Mouse (Mus musculus) MEL (cell line): Measurements from ENCODE around the gene Dap. TPM values are rescaled to one million over a fixed set of nuclear protein-coding genes. Genes with fewer than 3 reads are reported as not detected.

Experiments used
- DNase-seq: peaks from one replicate; pipeline ENCODE4 v3.0.0; 2011; ENCODE audit warnings: low read depth, low spot score
- H3K27ac ChIP-seq: 2 replicates; pipeline ENCODE4 v1.5.1; 2012; ENCODE audit warnings: low read depth, mild to moderate bottlenecking, control low read depth, low read length, moderate library complexity; ENCODE audit not compliant: control insufficient read depth
- H3K27me3 ChIP-seq, 2 experiments: fragments of 150-350 bp in 1 of 2; sonication (generic) in 1 of 2; 2 replicates each; pipeline ENCODE4 v1.6.1; 2012; ENCODE audit warnings: low read length in 2 of 2, mild to moderate bottlenecking in 2 of 2, improper control_type of control experiment in 1 of 2, moderate library complexity in 1 of 2; ENCODE audit not compliant: insufficient read depth in 2 of 2, control insufficient read depth in 1 of 2
- H3K36me3 ChIP-seq, 2 experiments: 2 replicates each; pipeline ENCODE4 v1.6.1; 2012 to 2014; ENCODE audit warnings: low read length in 2 of 2, improper control_type of control experiment in 1 of 2, inconsistent platforms in 1 of 2, mild to moderate bottlenecking in 1 of 2; ENCODE audit not compliant: insufficient read depth in 2 of 2, control insufficient read depth in 1 of 2
- H3K4me1 ChIP-seq, 2 experiments: fragments of 150-350 bp in 1 of 2; sonication (generic) in 1 of 2; 2 replicates each; pipeline ENCODE4 v1.6.1; 2012; ENCODE audit warnings: low read length in 2 of 2, improper control_type of control experiment in 1 of 2, mild to moderate bottlenecking in 1 of 2; ENCODE audit not compliant: insufficient read depth in 2 of 2, control insufficient read depth in 1 of 2
- H3K4me3 ChIP-seq, 2 experiments: fragments of 150-350 bp in 1 of 2; sonication (generic) in 1 of 2; 2 replicates each; pipeline ENCODE4 v1.5.1; 2012; ENCODE audit warnings: low read depth in 2 of 2, low read length in 2 of 2, mild to moderate bottlenecking in 2 of 2, moderate library complexity in 2 of 2, control low read depth in 1 of 2, improper control_type of control experiment in 1 of 2; ENCODE audit not compliant: control insufficient read depth in 1 of 2, insufficient read depth in 1 of 2
- H3K79me2 ChIP-seq: 2 replicates; pipeline ENCODE4 v1.6.1; 2012; ENCODE audit warnings: mild to moderate bottlenecking, low read length, moderate library complexity; ENCODE audit not compliant: control insufficient read depth, poor library complexity, insufficient read depth
- H3K9ac ChIP-seq: 2 replicates; pipeline ENCODE4 v1.6.1; 2012; ENCODE audit warnings: low read depth, mild to moderate bottlenecking, control low read depth, low read length, moderate library complexity; ENCODE audit not compliant: control insufficient read depth, poor library complexity, severe bottlenecking
- H3K9me3 ChIP-seq: fragments of 150-350 bp; sonication (generic); replicated peaks from 2 replicates; pipeline ENCODE4 v1.6.1; 2012; ENCODE audit warnings: mild to moderate bottlenecking, low read length, improper control_type of control experiment, moderate library complexity; ENCODE audit not compliant: insufficient read depth
- BHLHE40 ChIP-seq: IDR thresholded peaks from 2 replicates; pipeline ENCODE4 v1.6.1; 2012; ENCODE audit warnings: low read depth, mild to moderate bottlenecking, inconsistent platforms, low read length, improper control_type of control experiment, borderline replicate concordance
- CHD1 ChIP-seq: IDR thresholded peaks from 2 replicates; pipeline ENCODE4 v1.6.1; 2012; ENCODE audit warnings: low read depth, mild to moderate bottlenecking, inconsistent platforms, low read length, improper control_type of control experiment
- CHD2 ChIP-seq: IDR thresholded peaks from 2 replicates; pipeline ENCODE4 v1.6.1; 2011; ENCODE audit warnings: low read length, improper control_type of control experiment
- CTCF ChIP-seq, 3 experiments: IDR thresholded peaks in 2 of 3; conservative IDR thresholded peaks in 1 of 3; 2 replicates each; pipeline ENCODE4 v1.5.1; 2011 to 2012; ENCODE audit warnings: low read length in 3 of 3, low read depth in 2 of 3, mild to moderate bottlenecking in 2 of 3, improper control_type of control experiment in 1 of 3, inconsistent platforms in 1 of 3, mixed read lengths in 1 of 3, moderate library complexity in 1 of 3; ENCODE audit not compliant: control insufficient read depth in 1 of 3, insufficient read depth in 1 of 3, poor library complexity in 1 of 3, severe bottlenecking in 1 of 3
- E2F4 ChIP-seq: IDR thresholded peaks from 2 replicates; pipeline ENCODE4 v1.6.1; 2011; ENCODE audit warnings: low read depth, low read length, improper control_type of control experiment, borderline replicate concordance
- ELF1 ChIP-seq: IDR thresholded peaks from 2 replicates; pipeline ENCODE4 v1.6.1; 2014; ENCODE audit warnings: low read depth, mild to moderate bottlenecking, inconsistent platforms, low read length, improper control_type of control experiment, moderate library complexity
- ETS1 ChIP-seq: IDR thresholded peaks from 2 replicates; pipeline ENCODE4 v1.6.1; 2012; ENCODE audit warnings: low read depth, mild to moderate bottlenecking, inconsistent platforms, low read length, improper control_type of control experiment, moderate library complexity
- GABPA ChIP-seq: IDR thresholded peaks from 2 replicates; pipeline ENCODE4 v1.6.1; 2012; ENCODE audit warnings: low read depth, mild to moderate bottlenecking, inconsistent platforms, low read length, improper control_type of control experiment, moderate library complexity
- GATA1 ChIP-seq: IDR thresholded peaks from 2 replicates; pipeline ENCODE4 v1.6.1; 2011; ENCODE audit warnings: low read depth, low read length, improper control_type of control experiment
- HCFC1 ChIP-seq: IDR thresholded peaks from 2 replicates; pipeline ENCODE4 v1.6.1; 2012; ENCODE audit warnings: low read depth, mild to moderate bottlenecking, inconsistent platforms, low read length, improper control_type of control experiment, moderate library complexity
- JUND ChIP-seq: IDR thresholded peaks from 2 replicates; pipeline ENCODE4 v1.6.1; 2011; ENCODE audit warnings: low read depth, mild to moderate bottlenecking, improper control_type of control experiment, low read length
- KAT2A ChIP-seq: conservative IDR thresholded peaks from 2 replicates; pipeline ENCODE4 v1.6.1; 2012; ENCODE audit warnings: low read depth, low read length, improper control_type of control experiment, inconsistent platforms
- MAFK ChIP-seq: IDR thresholded peaks from 2 replicates; pipeline ENCODE4 v1.6.1; 2011; ENCODE audit warnings: low read depth, mild to moderate bottlenecking, low read length, improper control_type of control experiment, borderline replicate concordance
- MAX ChIP-seq: IDR thresholded peaks from 2 replicates; pipeline ENCODE4 v1.6.1; 2011; ENCODE audit warnings: low read length, improper control_type of control experiment
- MAZ ChIP-seq: IDR thresholded peaks from 2 replicates; pipeline ENCODE4 v1.6.1; 2012; ENCODE audit warnings: low read depth, mild to moderate bottlenecking, inconsistent platforms, low read length, improper control_type of control experiment
- MEF2A ChIP-seq: IDR thresholded peaks from 2 replicates; pipeline ENCODE4 v1.6.1; 2014; ENCODE audit warnings: low read depth, mild to moderate bottlenecking, inconsistent platforms, low read length, improper control_type of control experiment; ENCODE audit not compliant: poor library complexity, insufficient replicate concordance, severe bottlenecking; ENCODE audit errors: extremely low read depth
- MXI1 ChIP-seq: IDR thresholded peaks from 2 replicates; pipeline ENCODE4 v1.6.1; 2011; ENCODE audit warnings: mild to moderate bottlenecking, low read depth, low read length, improper control_type of control experiment
- MYB ChIP-seq: IDR thresholded peaks from 2 replicates; pipeline ENCODE4 v1.6.1; 2011; ENCODE audit warnings: mild to moderate bottlenecking, low read depth, low read length, improper control_type of control experiment
- MYC ChIP-seq: IDR thresholded peaks from 2 replicates; pipeline ENCODE4 v1.6.1; 2011; ENCODE audit warnings: low read depth, mild to moderate bottlenecking, low read length, improper control_type of control experiment, moderate library complexity
- NELFE ChIP-seq: IDR thresholded peaks from 2 replicates; pipeline ENCODE4 v1.6.1; 2011; ENCODE audit warnings: low read depth, low read length, improper control_type of control experiment
- NRF1 ChIP-seq: IDR thresholded peaks from 2 replicates; pipeline ENCODE4 v1.6.1; 2014; ENCODE audit warnings: low read depth, mild to moderate bottlenecking, inconsistent platforms, low read length, improper control_type of control experiment, moderate library complexity; ENCODE audit not compliant: poor library complexity, insufficient read depth, severe bottlenecking
- POLR2A ChIP-seq, 2 experiments: IDR thresholded peaks; 2 replicates each; pipeline ENCODE4 v1.6.1; 2011 to 2012; ENCODE audit warnings: low read length in 2 of 2, mild to moderate bottlenecking in 2 of 2, control low read depth in 1 of 2, improper control_type of control experiment in 1 of 2, low read depth in 1 of 2, moderate library complexity in 1 of 2; ENCODE audit not compliant: control insufficient read depth in 1 of 2, insufficient read depth in 1 of 2, poor library complexity in 1 of 2
- POLR2AphosphoS2 ChIP-seq: IDR thresholded peaks from 2 replicates; pipeline ENCODE4 v1.6.1; 2011; ENCODE audit warnings: low read length, improper control_type of control experiment
- POLR2AphosphoS5 ChIP-seq: IDR thresholded peaks from 2 replicates; pipeline ENCODE4 v1.6.1; 2012; ENCODE audit warnings: low read depth, borderline replicate concordance, mild to moderate bottlenecking, inconsistent platforms, low read length, moderate library complexity, mixed read lengths
- RAD21 ChIP-seq: IDR thresholded peaks from 2 replicates; pipeline ENCODE4 v1.6.1; 2011; ENCODE audit warnings: mild to moderate bottlenecking, low read depth, low read length, improper control_type of control experiment
- RCOR1 ChIP-seq: IDR thresholded peaks from 2 replicates; pipeline ENCODE4 v1.6.1; 2012; ENCODE audit warnings: low read depth, mild to moderate bottlenecking, inconsistent platforms, low read length, improper control_type of control experiment
- SIN3A ChIP-seq: IDR thresholded peaks from 2 replicates; pipeline ENCODE4 v1.6.1; 2012; ENCODE audit warnings: low read length, improper control_type of control experiment, inconsistent platforms
- SMC3 ChIP-seq: IDR thresholded peaks from 2 replicates; pipeline ENCODE4 v1.6.1; 2011; ENCODE audit warnings: low read depth, low read length, improper control_type of control experiment
- TBP ChIP-seq: IDR thresholded peaks from 2 replicates; pipeline ENCODE4 v1.8.0; 2011; ENCODE audit warnings: low read depth, low read length, improper control_type of control experiment
- TCF12 ChIP-seq: IDR thresholded peaks from 2 replicates; pipeline ENCODE4 v1.6.1; 2014; ENCODE audit warnings: low read depth, mild to moderate bottlenecking, inconsistent platforms, low read length, improper control_type of control experiment, moderate library complexity
- UBTF ChIP-seq: IDR thresholded peaks from 2 replicates; pipeline ENCODE4 v1.6.1; 2012; ENCODE audit warnings: low read depth, mild to moderate bottlenecking, inconsistent platforms, low read length, improper control_type of control experiment, moderate library complexity, borderline replicate concordance; ENCODE audit not compliant: insufficient read depth
- USF1 ChIP-seq: IDR thresholded peaks from 2 replicates; pipeline ENCODE4 v1.6.1; 2014; ENCODE audit warnings: low read depth, mild to moderate bottlenecking, inconsistent platforms, low read length, improper control_type of control experiment, moderate library complexity
- USF2 ChIP-seq, 2 experiments: IDR thresholded peaks; 2 replicates each; pipeline ENCODE4 v1.6.1; 2011 to 2012; ENCODE audit warnings: improper control_type of control experiment in 2 of 2, low read length in 2 of 2, borderline replicate concordance in 1 of 2, inconsistent platforms in 1 of 2, low read depth in 1 of 2, mild to moderate bottlenecking in 1 of 2; ENCODE audit not compliant: insufficient read depth in 1 of 2
- ZC3H11A ChIP-seq: IDR thresholded peaks from 2 replicates; pipeline ENCODE4 v1.6.1; 2012; ENCODE audit warnings: low read depth, mild to moderate bottlenecking, inconsistent platforms, low read length, improper control_type of control experiment
- ZKSCAN1 ChIP-seq: IDR thresholded peaks from 2 replicates; pipeline ENCODE4 v1.6.1; 2012; ENCODE audit warnings: low read depth, mild to moderate bottlenecking, inconsistent platforms, low read length, improper control_type of control experiment, moderate library complexity
- ZMIZ1 ChIP-seq: IDR thresholded peaks from 2 replicates; pipeline ENCODE4 v1.6.1; 2012; ENCODE audit warnings: low read depth, mild to moderate bottlenecking, inconsistent platforms, low read length, improper control_type of control experiment, moderate library complexity
- ZNF384 ChIP-seq: IDR thresholded peaks from 2 replicates; pipeline ENCODE4 v1.6.1; 2012; ENCODE audit warnings: low read depth, mild to moderate bottlenecking, inconsistent platforms, low read length, improper control_type of control experiment
- polyA plus RNA-seq, 2 experiments: library from polyadenylated mRNA; stranded (reverse) in 1 of 2; unstranded in 1 of 2; fragments of >175 nt in 1 of 2; fragments of >200 nt in 1 of 2; gene quantifications; 2 replicates each; pipeline versions ENCODE4 v1.2.1 to v1.2.4; 2012; ENCODE audit warnings: low replicate concordance in 2 of 2, low read depth in 1 of 2; ENCODE audit not compliant: insufficient read length in 2 of 2, insufficient read depth in 1 of 2, missing spikeins in 1 of 2
- total RNA-seq: library from RNA; depleted of rRNA; stranded (reverse); fragments of 300-350 nt; gene quantifications from 2 replicates; pipeline ENCODE4 v1.2.3, GENCODE M21; 2012

Dap gene
- total and polyA plus RNA-seq, 3 experiments: 17.8 to 72.6 TPM; not detected in 1

DNA sequence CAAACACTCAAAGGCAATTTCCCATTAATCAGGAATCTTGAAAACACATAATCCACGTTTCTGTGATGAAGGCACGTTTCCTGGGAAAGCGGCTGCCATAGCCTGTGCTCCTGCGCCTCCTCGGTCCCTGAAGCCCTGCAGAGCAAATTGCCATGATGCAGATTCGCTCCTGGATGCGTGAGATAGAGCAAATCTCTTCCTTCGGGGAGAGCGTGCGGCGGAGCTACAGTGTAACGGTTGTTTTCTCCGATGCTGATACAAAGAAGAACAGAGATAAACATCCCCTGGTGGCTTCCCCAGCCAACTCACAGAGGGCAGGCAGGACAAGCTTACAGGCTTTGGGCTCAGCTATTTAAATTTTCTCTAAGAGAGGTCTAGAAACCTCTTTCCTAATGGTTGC, 57.7 kb downstream of the Dap start:
- Histone ChIP-seq H3K27me3 (no peaks in the 10 kb centered on the region), H3K36me3 (peaks cover 0 to 16% of the 10 kb centered on the region in 2 experiments; a peak in 2 of 4 replicates), H3K4me3 (peak overlapping the region; percentile 6 to 34; a peak in 3 of 4 replicates)
- TF ChIP-seq CHD2 (no peak), MXI1 (peak; percentile 71), USF1 (no peak), ZMIZ1 (no peak), MAFK (peak; percentile 42; the same call in 1 of the 2 replicates), ZNF384 (no peak), POLR2AphosphoS2 (no peak), USF2 (IDR thresholded peaks at IDR 0.05; ENCODE audit: borderline replicate concordance in 1 of 2, insufficient read depth in 1 of 2, low read depth in 1 of 2, low read length in 2 of 2) (no peak), SMC3 (peak; percentile 34; the same call in 1 of the 2 replicates), GATA1 (peak; percentile 87), MYB (peak; percentile 88), ZC3H11A (no peak), CHD1 (no peak), CTCF (IDR thresholded peaks at IDR 0.05 in 2 of 3, conservative IDR thresholded peaks at IDR 0.05 in 1 of 3; ENCODE audit: control insufficient read depth in 1 of 3, insufficient read depth in 1 of 3, low read depth in 2 of 3, low read length in 3 of 3, poor library complexity in 1 of 3, severe bottlenecking in 1 of 3) (no peak), RAD21 (no peak; the same call in 1 of the 2 replicates), MYC (0 out of 2 replicates have a peak, but pooled peaks have one; percentile 43), BHLHE40 (peak; percentile 69), GABPA (no peak), POLR2AphosphoS5 (no peak), NELFE (no peak), MAX (peak; percentile 62; the same call in 1 of the 2 replicates), MEF2A (no peak), ETS1 (peak; percentile 70), SIN3A (peak; percentile 68), KAT2A (no peak), POLR2A (IDR thresholded peaks at IDR 0.05; ENCODE audit: control insufficient read depth in 1 of 2, insufficient read depth in 1 of 2, low read depth in 1 of 2, low read length in 2 of 2, poor library complexity in 1 of 2) (no peak), NRF1 (no peak), ELF1 (no peak), MAZ (no peak; the same call in 1 of the 2 replicates), ZKSCAN1 (no peak), HCFC1 (no peak), E2F4 (no peak), TBP (0 out of 2 replicates have a peak, but pooled peaks have one; percentile 35), RCOR1 (peak; percentile 97), TCF12 (peak; percentile 92), JUND (no peak), UBTF (no peak)

More for the DNA sequence above, 57.7 kb downstream of the Dap start:
- DNase-seq: peak; percentile 81
- Histone ChIP-seq H3K9me3 (no peaks in the 10 kb centered on the region), H3K4me1 (peaks cover 6 to 22% of the 10 kb centered on the region in 2 experiments), H3K9ac (peak overlapping the region; percentile 15; the same call in 1 of the 2 replicates), H3K27ac (peak overlapping the region; percentile 21; the same call in 1 of the 2 replicates), H3K79me2 (no peaks in the 10 kb centered on the region)
